Mouse (Mus musculus) ES-E14 (cell line): ENCODE data around the gene 4930505A04Rik. TPM values are rescaled to one million over a fixed set of nuclear protein-coding genes. Genes with fewer than 3 reads are reported as not detected.

Source experiments
- DNase-seq: peaks from one replicate; pipeline ENCODE4 v3.0.0-alpha.2; 2013; ENCODE audit warnings: low read depth, low spot score
- H3K27ac ChIP-seq: 2 replicates; pipeline ENCODE4 v1.5.1; 2012; ENCODE audit warnings: low read depth, mild to moderate bottlenecking, low read length, moderate library complexity, mixed read lengths; ENCODE audit not compliant: poor library complexity, insufficient read depth, severe bottlenecking
- H3K36me3 ChIP-seq: 2 replicates; pipeline ENCODE4 v1.6.1; 2012; ENCODE audit warnings: mild to moderate bottlenecking, low read length, moderate library complexity, mixed read lengths; ENCODE audit not compliant: control insufficient read depth, poor library complexity, insufficient read depth, severe bottlenecking
- H3K4me1 ChIP-seq, 2 experiments: fragments of 150-350 bp in 1 of 2; sonication (generic) in 1 of 2; 2 replicates each; pipeline ENCODE4 v1.6.1; 2012; ENCODE audit warnings: low read length in 2 of 2, mild to moderate bottlenecking in 1 of 2, mixed read lengths in 1 of 2; ENCODE audit not compliant: control insufficient read depth in 2 of 2, insufficient read depth in 2 of 2, poor library complexity in 1 of 2
- H3K4me3 ChIP-seq, 2 experiments: fragments of 150-350 bp in 1 of 2; sonication (generic) in 1 of 2; 2 replicates each; pipeline ENCODE4 v1.5.1; 2012; ENCODE audit warnings: low read length in 2 of 2, low read depth in 1 of 2, mild to moderate bottlenecking in 1 of 2, mixed read lengths in 1 of 2; ENCODE audit not compliant: insufficient read depth in 1 of 2, poor library complexity in 1 of 2, severe bottlenecking in 1 of 2
- H3K9ac ChIP-seq: 2 replicates; pipeline ENCODE4 v1.6.1; 2012; ENCODE audit warnings: low read depth, mild to moderate bottlenecking, low read length, mixed read lengths; ENCODE audit not compliant: poor library complexity, insufficient read depth, severe bottlenecking
- H3K9me3 ChIP-seq: fragments of 150-350 bp; sonication (generic); 2 replicates; pipeline ENCODE4 v1.6.1; 2012; ENCODE audit warnings: low read depth, mild to moderate bottlenecking, low read length; ENCODE audit not compliant: control insufficient read depth, insufficient read depth
- CHD2 ChIP-seq: IDR thresholded peaks from 2 replicates; pipeline ENCODE4 v1.6.1; 2014; ENCODE audit warnings: mild to moderate bottlenecking, low read depth, low read length, inconsistent platforms
- HCFC1 ChIP-seq: IDR thresholded peaks from 2 replicates; pipeline ENCODE4 v1.6.1; 2012; ENCODE audit warnings: low read length, inconsistent platforms, borderline replicate concordance; ENCODE audit not compliant: insufficient read depth
- MAFK ChIP-seq: IDR thresholded peaks from 2 replicates; pipeline ENCODE4 v1.6.1; 2014; ENCODE audit warnings: mild to moderate bottlenecking, low read depth, low read length, inconsistent platforms; ENCODE audit not compliant: insufficient read depth
- ZC3H11A ChIP-seq: IDR thresholded peaks from 2 replicates; pipeline ENCODE4 v1.6.1; 2012; ENCODE audit warnings: low read depth, mild to moderate bottlenecking, inconsistent platforms, low read length, borderline replicate concordance
- ZNF384 ChIP-seq: IDR thresholded peaks from 2 replicates; pipeline ENCODE4 v1.6.1; 2012; ENCODE audit warnings: low read depth, low read length, inconsistent platforms
- in situ Hi-C, 2 experiments: fragments of 600-800 bp; cut with MboI; formaldehyde crosslinking; loops; one replicate each; pipeline ENCODE4 v1.15.1; 2025; ENCODE audit warnings: low sequenced_read_pairs in 2 of 2, inconsistent platforms in 1 of 2; ENCODE audit not compliant: unreplicated experiment in 2 of 2
- total RNA-seq: library from RNA; depleted of rRNA; stranded (reverse); fragments of 300-350 nt; gene quantifications from 2 replicates; pipeline ENCODE4 v1.2.3, GENCODE M21; 2012; rRNA removed

Gene 4930505A04Rik
- total RNA-seq, 1 experiment = 0.85 TPM

DNA sequence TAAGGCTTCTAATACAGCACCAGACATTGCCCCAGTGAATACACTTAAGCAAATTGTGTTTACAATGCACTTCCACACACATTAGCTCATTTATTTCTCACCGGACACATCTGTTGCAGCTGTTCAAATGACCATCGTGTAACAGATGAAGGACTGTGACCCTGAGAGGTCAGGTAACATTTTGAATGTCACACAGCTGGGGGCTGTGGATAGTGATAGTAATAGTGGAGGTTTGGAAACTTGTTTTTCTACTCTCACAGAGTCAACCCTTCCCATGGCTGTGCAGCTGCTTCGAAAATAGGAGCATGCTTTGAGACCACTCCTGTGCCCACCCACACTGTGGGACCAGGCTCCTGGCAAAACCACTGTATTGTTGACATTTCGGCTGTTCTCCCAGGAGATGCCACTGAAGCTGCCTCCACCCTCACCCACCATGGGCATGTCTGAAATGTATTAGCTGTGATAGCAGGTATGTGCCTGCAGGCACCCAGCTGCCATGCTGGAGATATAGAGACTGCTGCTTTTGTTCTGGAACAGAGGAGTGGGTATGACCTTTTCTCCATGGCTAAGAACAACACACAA is 66.9 kb downstream of the 4930505A04Rik start:
- no peaks in the 10 kb centered on the region for H3K36me3 ChIP-seq
- in situ Hi-C loops = no loop called here
- H3K4me1 ChIP-seq = 0 out of 4 replicates have a peak, but pooled peaks cover 1 to 3% of the 10 kb centered on the region in 2 experiments
- no peak overlapping the region for H3K4me3 ChIP-seq
- H3K9me3 ChIP-seq = no peaks in the 10 kb centered on the region
- no peak overlapping the region for H3K27ac ChIP-seq
- no peak for DNase-seq
- no peak overlapping the region for H3K9ac ChIP-seq
- TF ChIP-seq MAFK (no peak), ZNF384 (no peak), ZC3H11A (no peak), HCFC1 (no peak), CHD2 (no peak)

DNA sequence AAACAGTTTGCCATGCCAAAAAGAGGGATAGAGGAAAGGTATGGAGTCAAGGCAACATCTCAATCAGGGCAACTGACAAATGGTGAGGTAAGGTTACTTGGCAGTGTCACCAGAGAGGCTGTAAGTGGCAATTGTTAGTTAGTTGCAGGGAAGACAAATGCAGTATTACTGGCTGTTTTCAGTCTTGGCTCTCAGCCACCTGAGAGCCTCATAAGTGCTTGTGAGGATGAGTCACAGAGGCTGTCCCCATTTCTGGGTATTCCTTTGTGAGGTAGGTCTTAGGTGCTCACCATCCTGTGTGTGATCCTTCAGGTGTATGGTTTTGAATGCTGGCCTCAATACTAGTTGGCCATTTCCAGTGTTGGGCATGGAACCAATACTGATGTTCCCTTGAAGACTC is 77.3 kb downstream of the 4930505A04Rik start:
- in situ Hi-C loops = no loop called here
- no peak for TF ChIP-seq MAFK
- Histone ChIP-seq H3K4me1 (no peaks in the 10 kb centered on the region), H3K9me3 (no peaks in the 10 kb centered on the region), H3K9ac (no peak overlapping the region), H3K36me3 (no peaks in the 10 kb centered on the region), H3K4me3 (no peak overlapping the region), H3K27ac (no peak overlapping the region)
- DNase-seq = no peak

DNA sequence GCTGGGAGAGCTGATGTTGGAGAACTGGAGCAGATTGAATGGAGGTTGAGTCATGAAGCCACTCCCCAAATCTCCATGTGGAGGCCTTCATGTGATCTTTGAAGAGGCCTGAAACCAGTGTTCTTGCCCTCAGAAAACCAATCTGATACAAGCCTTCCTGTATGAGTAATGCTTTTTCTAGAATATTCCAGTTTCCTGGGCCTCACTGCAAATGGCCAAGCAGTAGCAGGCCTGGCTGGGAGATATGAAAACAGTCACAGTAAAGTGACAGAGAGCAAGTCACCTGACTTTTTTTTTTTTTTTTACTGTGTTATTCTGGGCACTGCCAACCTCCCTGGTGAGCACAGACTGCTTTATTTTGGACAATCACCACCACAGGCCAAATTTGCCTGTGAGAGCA is 88.6 kb downstream of the 4930505A04Rik start:
- no peaks in the 10 kb centered on the region for H3K9me3 ChIP-seq
- no peak for DNase-seq
- H3K9ac ChIP-seq = no peak overlapping the region
- H3K4me3 ChIP-seq = no peak overlapping the region
- in situ Hi-C loops = no loop called here
- no peaks in the 10 kb centered on the region for H3K36me3 ChIP-seq
- TF ChIP-seq ZNF384 (no peak), ZC3H11A (no peak), CHD2 (no peak), HCFC1 (no peak), MAFK (no peak)
- no peak overlapping the region for H3K27ac ChIP-seq
- H3K4me1 ChIP-seq = no peaks in the 10 kb centered on the region

Other genes starting within 250 kb of the 4930505A04Rik start
- gene Sptbn1, start 203.7 kb downstream of the 4930505A04Rik start, total RNA-seq = 243 and 283 TPM in 2 replicates
- gene Acyp2, start 177.8 kb upstream of the 4930505A04Rik start, total RNA-seq = 2.3 and 4.6 TPM in 2 replicates